Mouse (Mus musculus): ENCODE measurements around the gene Ccser1.

DNA sequence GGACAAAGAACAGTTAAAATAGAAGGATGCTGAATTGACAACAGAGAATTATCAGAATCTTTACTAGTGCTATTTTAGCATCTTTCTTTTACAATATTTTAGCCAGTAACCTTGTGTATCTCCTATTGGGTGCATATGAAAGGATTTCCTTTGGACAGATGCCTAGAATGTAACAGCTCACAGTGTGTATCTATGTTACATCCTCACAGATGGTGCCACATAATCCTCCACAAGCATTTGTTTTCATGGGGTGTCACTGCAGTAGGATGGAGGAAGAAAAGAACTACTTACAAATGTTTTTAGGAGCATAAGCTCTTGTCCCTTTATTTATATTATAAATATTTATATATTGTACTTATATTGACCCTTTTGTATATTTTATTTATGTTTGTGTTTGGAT lies 360.6 kb downstream of the Ccser1 start:
- TF ChIP-seq CTCF (IDR thresholded peaks at IDR 0.05; ENCODE audit: borderline replicate concordance, extremely low read depth, insufficient read depth, insufficient read length): no peak
- no peak for TF ChIP-seq POLR2A (IDR thresholded peaks at IDR 0.05; ENCODE audit: borderline replicate concordance, extremely low read depth, insufficient read depth, insufficient read length, poor library complexity, severe bottlenecking)

Data from brain, embryonic 14.5 days (tissue).